Mouse (Mus musculus): ENCODE data around the gene Tns1.

The Tns1 gene

DNA sequence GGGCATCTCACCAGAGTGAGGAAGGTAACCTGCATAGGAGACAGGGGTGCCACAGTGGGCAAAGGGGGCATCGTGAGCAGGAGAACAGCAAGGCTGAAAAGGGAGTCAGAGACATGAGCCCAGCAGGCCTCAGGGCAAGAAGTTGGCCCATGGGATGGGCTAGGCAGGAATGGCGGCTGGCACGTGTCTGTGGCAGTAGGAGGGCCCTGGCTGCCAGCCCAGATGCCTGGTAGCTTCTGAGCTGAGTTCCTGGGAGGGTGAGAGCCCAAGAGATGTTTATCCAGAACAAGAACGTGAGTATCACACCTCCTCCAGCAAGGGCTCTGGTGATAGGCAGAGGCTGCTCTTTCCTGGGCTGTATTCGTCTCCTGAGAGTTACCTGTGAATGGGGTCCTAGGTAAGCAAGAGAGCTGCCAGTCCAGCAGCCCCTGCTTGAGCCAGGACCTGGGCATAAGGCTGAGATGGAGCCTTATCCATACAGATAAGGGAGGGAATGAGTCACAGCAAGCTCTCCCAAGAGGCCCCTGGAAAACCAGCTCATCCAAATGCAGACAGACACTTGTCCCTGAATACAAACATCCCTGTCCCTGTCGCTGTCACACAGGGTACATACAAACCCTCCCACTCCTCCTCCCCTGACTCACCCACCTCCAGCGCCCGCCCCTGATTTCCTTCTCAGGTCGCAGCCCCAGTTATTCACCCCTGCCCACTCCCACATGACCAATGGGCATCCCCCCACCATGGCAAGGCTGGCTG lies 2.2 kb downstream of the Tns1 start:
- peak; percentile 80 to 86 for DNase-seq

DNA sequence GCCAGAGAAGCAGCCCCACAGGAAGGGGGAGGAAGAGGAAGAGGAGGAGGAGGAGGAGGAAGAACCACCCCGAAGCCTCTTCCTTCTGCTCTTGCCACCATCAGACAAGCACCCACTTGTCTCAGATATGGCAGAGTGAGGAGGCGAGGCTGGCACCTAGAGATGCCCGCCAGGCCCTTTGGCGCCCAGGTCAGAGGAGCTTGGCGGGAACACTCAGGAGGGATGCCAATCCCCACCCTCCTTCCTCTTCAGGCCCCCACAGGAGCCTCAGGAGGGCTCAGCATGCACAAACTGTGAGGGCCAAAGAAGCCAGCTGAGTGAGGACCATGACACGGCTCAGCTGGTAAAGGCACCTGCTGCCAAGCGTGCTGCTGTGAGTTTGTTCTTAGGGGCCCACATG lies 3.1 kb downstream of the Tns1 start:
- DNase-seq, result no peak

DNA sequence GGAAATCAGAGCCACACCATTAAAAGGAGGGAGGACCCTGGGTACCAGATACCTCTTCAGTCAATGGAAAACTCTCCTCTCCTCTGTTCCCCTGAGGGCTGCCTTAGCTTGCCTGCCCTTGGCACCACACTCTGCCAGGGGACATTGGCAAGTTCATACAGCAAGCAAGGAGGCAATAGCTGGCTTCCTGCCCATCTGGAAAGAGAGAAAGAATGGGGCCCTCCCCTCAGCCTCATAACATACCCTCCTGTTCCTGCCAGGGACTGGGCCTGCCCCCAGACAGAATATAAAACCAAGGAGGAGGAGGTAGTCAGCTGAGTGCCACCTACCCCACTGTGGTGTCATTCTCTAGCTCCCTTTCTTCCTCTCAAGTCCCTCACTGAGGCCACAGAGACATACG lies 5.1 kb downstream of the Tns1 start:
- no peak for DNase-seq

DNA sequence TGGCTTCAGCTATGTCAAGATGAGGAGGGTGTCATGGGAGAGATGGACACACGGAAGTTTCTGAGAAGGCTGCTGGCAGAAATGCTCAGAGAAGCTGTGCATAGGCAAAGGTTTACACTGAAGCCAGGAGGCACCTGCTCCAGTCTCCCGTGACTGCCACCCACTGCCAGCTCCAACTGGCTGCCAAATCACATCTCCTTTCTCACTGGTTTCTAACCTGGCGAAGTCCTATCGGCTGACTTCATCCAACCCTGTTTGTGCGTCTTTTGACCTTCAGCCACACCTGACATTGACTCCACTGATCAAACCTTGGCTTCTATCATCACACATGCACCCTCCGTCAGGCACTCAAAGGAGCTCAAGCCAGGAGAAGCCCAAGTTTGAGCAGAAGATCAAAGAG lies 6.4 kb downstream of the Tns1 start:
- no peak for DNase-seq

DNA sequence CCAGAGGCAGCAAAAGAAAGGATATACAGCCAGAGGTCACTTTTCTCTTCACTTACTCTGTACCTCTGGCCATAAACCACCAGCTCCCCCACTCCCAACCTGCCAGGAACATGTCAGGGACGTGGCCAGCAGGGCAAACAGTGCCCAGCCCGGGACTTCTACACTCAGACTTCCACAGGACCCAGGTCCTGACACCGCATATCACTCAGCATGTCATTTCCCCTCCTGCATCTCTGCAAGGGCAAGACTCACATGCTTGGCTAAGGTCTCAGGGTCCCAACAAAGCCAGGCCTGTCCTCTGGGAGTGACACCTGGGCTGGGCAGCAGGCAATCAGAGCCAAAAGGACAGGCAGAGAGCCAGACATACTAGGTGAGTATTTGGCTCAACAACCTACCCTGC lies 11.2 kb downstream of the Tns1 start:
- no peak for DNase-seq

DNA sequence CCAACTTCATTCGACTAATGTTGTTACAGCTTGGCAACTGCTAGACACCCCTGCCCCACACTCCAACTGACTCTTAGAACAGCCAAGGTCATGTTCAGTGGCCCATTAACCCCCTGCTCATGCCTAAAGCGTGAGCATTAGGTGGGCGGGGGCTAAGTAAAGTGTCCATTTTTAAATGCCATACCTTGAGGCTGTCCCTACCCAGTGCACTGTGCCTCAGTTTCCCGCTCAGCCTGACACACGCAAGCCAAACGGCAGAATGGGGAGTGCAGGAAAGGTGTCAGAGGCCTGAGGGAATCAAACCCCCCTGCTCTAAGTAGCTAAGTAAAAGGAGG lies 12.6 kb downstream of the Tns1 start:
- DNase-seq, result no peak

DNA sequence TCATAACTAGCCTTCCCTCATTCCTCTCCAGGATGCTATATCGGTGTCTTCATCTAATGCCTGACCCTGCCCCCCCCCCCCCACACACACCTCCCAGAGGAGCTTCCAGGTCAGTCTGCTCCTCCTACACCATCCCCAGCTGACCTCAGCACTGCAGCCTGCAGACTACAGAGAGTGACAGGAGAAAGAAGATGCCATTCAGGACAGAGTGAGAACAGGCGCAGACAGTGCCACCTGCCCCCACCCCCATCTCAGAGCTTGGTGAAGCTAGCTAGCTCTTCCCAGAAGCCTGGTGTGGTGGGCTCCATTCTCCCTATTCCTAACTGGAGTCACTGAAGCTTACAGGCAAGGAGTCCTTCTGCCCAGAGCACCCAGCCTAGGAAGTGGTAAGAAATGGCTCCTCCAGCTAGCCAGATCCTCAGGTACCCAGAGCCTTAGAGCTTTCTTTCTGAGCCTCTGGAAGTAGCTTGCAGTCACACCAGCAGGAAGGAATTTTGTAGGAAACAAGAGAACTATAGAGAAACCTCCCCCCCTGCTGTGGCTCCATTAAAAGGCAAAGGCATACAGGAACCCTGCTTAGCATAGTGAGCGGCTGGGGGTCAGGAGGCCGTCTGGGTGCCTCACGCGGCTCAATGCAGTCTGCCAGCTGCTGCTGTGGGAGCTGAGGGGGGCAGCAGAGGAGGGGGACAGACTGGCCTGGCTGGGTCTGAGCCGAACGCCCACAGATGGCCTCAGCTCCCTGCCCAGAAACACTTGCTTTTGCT lies 13.1 kb downstream of the Tns1 start:
- no peak for DNase-seq

DNA sequence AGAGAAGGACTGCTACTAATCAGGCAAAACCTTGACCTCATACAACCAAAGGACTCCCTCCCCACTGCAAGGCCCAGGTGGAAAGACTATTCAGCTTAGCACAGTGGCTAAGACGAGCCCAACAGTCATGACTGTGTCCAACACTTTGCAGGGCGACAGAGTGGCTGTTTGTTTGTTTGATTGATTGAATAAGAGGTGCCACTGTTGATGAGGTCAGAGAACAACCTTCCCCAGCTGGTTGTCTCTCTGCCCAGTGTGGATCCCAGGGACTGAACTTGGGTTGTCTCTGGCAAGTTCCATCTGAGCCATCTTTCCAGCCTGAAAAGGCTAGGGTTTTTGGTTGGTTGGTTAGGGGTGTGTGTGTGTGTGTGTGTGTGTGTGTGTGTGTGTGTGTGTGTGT lies 14.6 kb downstream of the Tns1 start:
- DNase-seq, result no peak

DNA sequence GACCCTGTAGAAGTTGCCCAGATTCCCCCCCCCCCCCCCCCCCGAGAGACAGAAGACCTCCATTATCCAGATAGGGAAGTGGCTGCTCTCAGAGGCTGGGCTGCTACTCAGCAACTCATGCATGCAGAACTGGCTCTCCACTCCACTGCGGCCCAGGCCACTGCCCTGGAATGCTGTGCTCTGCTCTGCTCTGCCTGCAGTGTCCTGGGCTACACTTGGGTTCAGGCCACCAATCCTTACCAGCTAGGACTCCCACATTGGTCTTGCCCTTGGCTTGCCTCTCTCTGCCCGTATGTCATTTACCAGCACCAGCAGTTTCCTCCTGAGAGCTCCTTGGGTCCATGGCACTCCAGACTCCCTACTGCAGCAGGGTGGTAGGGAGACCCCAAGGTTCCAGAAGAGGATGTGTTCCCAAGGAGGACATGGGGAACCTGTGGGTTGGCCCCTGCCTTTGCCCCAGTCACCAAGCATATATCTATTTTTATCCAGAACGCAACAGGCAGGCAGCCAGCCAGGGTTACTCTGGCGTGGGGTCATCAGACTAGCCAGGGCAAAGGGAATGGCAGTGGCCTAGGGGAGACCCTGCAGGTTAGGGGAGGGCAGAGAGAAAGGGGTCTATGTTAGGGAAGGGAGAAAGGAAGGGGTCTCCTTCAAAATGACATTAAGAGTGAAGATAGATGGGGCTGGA lies 16.2 kb downstream of the Tns1 start:
- no peak for DNase-seq

DNA sequence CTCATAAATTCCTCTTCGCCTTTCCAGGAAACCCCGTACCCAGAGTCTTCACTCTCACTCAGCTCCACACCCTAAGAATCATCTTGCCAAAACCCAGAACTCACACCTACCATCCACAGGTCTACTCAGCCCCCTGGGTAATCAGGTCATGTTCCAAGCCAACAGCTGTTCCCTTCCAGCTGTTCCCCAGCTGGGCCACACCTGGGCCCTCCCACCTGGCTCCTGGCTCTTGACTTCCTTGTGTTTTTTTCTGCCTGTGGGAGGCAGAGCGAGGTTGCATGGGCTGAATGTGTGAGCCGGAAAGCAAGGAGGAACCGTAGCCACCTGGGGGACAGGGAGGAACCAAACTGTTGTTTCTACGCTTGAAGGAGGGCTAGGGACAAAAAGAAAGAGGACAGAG lies 18.0 kb downstream of the Tns1 start:
- no peak for DNase-seq

DNA sequence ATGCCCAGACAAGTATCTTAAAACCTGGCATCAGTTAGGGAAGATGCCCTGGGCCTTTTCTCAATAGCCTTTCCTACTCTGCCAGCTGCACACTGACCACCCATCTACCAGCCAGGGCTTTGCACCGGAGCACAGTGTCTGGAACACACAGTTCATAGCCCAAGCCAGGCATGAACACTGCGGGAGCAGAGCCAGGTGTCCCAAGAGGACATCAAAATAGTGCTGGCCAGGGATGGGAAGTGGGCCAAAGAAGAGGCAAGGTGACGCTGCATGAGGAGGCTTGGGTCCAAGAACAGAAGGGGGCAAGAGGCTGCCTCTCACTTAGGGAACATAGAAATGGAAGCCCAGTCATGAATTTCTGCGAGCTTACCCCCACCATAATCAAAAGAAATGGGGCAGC lies 18.6 kb downstream of the Tns1 start:
- DNase-seq, result no peak

DNA sequence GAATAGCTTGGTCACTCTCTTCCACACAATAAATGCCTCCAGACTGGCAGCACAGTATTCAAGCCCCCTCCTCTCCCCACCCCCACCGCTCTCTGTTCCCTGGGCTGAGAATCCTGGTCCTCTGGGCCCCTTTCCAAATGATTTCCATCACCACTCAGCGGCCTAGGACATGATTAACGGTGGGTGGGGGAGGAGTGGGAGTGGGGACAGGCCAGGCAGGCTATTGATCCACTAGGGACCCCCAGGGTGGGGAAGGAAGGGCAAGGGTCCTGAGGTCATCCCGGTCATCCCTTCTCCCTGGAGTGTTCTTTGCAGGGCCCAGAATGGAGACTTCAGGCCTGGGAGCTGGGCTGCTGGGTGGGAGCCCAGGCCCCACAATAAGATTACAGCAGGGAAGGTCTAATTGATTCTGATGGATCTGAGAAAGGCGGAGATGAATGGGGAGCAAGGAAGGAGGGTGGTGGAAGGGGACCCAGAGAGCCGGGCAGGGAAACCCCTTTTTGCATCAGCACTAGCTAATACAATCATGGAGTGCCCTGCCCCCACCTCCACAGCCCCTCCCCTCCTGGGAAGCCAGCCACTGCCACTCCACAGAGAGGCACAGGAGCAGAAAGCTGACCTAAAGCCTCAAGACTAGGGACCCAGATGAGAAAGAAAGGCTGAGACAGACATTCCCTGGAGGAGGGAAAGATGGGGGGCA lies 20.4 kb downstream of the Tns1 start:
- no peak for DNase-seq

DNA sequence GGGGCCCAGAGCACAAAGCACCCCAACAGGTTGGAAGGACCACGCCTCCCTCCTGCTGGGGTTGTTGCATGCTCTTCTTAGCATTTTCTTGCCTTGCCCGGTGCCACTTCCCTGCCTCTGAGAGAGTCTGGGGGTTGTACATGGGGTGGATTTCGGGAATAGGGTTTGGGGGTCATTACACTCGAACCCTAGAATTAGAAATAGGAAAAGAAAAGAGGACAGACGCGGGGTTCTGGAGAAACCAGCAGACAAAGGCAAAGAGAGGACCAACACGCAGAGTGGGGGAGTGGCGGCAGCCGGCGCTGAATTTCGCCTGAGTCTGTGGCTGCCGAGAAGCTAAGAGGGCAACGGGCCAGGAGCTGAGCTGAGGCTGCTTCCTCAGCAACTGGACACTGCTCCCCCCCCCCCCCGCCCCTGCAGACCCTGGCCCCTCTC lies 25.2 kb downstream of the Tns1 start:
- DNase-seq, result no peak

DNA sequence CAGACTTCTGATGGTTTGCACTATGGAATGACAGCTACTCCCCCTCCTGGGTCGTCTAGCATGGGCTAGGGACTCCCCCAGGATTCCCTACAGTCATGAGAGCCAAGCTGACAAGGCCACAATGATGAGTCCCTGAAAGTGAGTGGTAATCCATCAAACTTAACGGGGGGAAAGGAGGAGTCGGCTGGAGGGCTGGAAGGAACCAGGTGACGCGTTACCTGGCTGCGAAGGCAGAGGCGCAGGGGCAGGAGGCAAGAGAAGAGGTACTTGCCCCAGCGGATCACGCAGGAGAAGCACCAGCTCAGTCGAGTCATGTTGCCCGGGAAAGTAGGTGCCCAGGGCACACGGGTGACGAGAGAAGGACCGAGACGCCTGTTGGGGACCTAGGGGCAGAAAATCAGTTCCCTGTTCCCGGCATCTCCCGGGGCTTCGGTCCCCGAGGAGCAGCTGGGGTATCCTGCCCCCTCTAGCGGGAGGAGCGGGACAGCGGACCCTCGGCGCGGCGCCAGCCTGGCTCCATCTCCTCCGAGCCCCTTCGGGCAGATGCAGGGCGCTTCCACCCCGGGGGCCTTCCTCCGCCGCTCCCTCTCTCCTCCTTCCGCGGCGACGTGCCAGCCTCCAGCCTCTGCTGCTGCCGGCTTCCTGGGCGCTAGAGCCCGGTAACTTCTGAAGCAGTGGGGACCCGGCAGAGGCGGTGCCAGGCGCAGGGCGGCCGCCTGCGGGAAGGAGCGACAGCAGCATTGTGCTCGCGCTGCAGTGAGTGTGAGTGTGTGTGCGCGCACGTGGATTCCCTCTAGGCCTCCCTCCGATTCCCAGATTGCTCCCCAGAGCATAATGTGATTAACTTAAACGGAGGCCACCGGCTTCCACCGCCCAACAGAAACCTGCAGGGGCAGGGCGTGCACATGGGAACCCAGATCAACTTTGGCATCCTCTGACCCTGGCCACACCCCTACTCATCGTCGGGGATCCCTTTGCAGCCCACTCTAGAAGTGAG lies 25.9 kb downstream of the Tns1 start:
- DNase-seq, result peak; percentile 42 to 50

DNA sequence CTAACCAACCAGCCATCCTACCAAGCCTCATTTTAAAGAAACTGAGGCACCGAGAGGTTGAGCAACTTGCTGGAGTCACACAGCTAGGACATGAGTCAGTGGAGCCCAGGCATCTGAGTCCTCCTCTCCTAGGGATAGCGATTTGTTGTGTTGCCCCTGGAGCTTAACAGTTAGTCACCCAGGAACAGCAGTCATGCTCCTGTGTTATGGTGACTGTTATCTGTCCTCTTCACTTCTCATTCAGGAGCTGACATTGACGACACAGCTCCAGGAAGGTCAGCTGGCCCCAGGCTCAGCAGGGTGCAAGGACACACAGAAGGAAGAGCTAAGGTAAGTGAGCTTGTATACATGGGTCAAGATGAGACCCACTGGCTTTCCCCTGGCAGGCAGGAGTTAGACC lies 28.5 kb downstream of the Tns1 start:
- DNase-seq, result no peak

DNA sequence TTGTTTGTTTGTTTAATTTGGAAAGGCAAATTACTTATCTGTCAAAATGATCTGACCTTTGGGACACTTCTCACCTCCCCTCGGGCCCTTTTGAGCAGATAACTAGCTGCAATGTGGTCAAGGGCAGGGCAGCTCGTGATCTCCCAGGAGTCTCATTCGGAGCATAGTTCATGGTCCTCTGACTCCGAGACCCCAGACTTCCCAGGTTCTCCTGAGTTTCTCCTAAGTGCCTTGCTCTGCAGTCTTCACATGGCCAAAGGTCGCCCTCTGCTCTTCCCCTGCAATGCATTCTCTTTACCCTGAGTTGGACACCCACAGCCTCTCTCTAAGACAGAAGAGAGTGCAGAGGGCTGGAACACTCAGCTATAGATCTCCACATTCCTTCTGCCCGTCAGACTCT lies 29.0 kb downstream of the Tns1 start:
- no peak for DNase-seq

DNA sequence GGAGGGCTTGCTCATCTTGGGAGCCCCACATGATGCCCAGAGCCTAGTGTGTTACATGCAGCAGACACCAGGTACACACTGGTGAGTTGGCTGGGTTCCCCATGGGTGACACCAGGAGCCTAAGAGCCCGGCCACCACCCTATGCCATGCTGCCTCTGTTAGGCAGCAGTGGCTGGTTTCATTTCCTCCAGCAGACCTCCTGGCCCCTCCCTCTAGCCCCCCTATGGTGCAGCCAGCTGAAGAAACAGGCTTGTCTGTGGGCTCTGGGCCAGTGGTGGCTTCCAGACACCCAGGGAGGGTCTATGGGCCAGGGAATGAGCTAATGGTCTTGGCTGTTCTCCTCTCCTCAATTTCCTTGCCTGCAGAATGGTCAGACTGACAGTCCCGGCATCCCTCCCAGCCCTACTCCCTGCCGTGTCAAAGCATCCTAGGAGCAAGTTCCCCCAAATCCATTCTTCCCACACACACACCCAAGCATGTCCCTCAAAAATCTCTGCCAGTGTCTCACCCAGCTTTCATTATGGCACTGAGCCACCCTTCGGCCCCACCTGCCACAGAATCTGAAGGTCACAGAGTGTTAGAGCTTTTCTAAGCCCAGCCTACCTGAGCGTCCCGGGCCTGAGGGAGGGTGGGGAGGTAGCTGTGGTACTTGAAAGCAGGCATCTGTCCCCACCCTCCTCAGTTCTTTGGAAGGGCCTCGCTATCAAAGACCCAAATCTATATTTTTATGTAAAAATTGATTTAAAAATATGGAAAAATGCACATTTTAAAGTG lies 29.6 kb downstream of the Tns1 start:
- no peak for DNase-seq

DNA sequence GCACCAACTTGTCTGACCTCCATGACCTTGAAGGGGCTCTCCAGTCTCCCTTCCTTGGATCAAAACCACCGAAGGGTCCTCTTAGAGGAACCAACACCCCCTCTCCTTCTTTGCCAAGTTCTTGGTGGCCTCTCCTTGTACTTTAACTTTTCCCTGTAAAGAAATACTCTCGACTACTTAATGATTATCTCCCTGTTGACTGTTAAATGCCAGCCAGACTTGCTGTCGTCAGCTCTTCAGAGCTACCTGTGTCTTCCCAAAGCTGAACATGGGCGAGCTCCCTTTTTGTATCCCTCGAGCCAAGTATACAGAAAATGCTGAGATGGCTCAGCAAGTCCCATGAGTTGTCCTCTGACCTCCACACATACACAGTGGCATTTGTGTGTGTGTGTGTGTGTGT lies 30.8 kb downstream of the Tns1 start:
- DNase-seq, result no peak

DNA sequence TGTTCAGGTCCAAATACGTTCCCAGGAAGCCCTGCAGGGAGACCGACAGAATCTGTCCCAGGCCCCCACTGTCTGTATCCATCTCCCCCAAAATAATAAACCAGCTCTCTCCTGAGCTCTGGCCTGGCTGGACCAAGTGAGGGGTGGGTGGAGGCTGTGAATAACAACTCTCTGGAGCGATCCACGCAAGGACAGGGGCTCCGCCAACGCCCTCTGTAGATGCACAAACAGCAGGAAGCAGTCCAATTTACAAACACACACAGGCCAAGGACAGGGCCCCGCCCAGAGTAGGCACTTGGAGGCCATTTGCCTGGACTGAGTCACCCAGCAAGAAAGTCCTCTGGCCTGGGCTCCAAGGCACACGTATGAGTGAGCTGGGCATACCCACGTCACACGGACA lies 32.0 kb downstream of the Tns1 start:
- peak; percentile 72 to 86 for DNase-seq

DNA sequence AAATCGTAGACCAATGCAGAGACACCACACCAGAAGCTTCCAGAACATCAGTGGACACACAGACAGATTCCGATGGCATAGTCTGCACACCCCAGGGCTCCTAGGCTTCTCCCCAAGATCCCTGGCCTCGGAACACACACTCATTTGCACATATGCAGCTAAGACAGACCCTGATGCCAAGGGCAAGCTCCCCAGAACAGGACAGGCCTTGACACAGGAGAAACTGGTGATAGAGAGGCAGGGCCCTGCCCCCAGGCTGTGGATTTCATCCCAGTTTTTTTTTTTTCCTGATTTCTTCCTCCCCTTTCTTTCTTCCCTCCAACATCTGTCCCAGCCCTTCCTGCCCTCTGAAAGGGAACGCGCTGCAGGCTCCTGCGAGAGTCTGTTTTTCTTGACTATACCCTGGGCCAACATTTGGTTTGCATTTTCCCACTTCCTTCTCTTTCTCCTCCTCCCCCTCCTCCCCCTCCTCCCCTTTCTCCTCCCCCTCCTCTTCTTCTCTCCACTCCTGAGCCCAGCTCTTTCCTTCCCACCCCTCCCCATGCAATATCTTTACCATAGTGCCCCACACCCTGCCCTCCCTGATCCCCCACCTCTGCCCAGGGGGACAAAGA lies 32.5 kb downstream of the Tns1 start:
- DNase-seq, result no peak

DNA sequence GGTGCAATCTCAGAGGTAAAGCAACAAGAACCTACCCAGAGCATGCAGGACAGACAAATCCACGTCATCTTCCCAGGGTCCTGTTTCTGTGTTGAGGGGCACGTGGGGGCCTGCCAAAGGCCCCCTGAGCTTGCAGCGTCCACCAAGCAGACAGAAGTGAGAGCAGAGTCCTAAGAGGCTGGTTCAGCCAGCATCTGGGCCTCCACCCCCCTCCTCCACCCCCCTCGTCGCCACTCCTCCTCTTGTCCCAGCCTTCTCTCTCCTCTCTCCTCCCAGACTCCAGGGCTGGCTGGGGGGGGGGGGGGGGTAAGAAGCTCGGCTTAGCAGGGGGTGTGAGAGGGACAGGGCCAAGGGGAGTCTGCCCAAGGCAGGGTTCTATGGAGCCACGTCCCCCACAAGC lies 33.1 kb downstream of the Tns1 start:
- no peak for DNase-seq

Measured in lung, adult 18-20 months (tissue).